Mouse (Mus musculus) heart, embryonic 14.5 days (tissue): ENCODE data around the gene Cox8a. TPM values are rescaled to one million over a fixed set of nuclear protein-coding genes. Genes with fewer than 3 reads are reported as not detected.

Experiments
- ATAC-seq: fragments of 200-750 bp; cut with Nextera tagmentation; 2 replicates; pipeline ENCODE4 v1.8.0; 2017; ENCODE audit warnings: low read depth, moderate TSS enrichment; ENCODE audit not compliant: insufficient number of reproducible peaks, insufficient read depth, low FRiP score
- H3K27ac ChIP-seq, 2 experiments: fragments of 200-500 bp in 1 of 2; fragments of 300-500 bp in 1 of 2; sonication (generic) in 1 of 2; replicated peaks in 1 of 2; 2 replicates each; pipeline ENCODE4 v1.5.1; 2012 to 2014; ENCODE audit warnings: low read depth in 2 of 2, low read length in 2 of 2, control low read depth in 1 of 2, mild to moderate bottlenecking in 1 of 2, mixed read lengths in 1 of 2; ENCODE audit not compliant: control insufficient read depth in 1 of 2, insufficient read depth in 1 of 2
- H3K27me3 ChIP-seq: fragments of 300-500 bp; sonication (generic); 2 replicates; pipeline ENCODE4 v1.6.1; 2014; ENCODE audit warnings: mild to moderate bottlenecking, low read length, control low read depth; ENCODE audit not compliant: control insufficient read depth, insufficient read depth
- H3K36me3 ChIP-seq: fragments of 300-500 bp; sonication (generic); 2 replicates; pipeline ENCODE4 v1.6.1; 2014; ENCODE audit warnings: mild to moderate bottlenecking, control low read depth, low read length, mixed read lengths; ENCODE audit not compliant: control insufficient read depth, insufficient read depth
- H3K4me1 ChIP-seq, 2 experiments: fragments of 200-500 bp in 1 of 2; fragments of 300-500 bp in 1 of 2; sonication (generic) in 1 of 2; 2 replicates each; pipeline ENCODE4 v1.6.1; 2012 to 2014; ENCODE audit warnings: low read length in 2 of 2, control low read depth in 1 of 2, mixed read lengths in 1 of 2; ENCODE audit not compliant: control insufficient read depth in 2 of 2, insufficient read depth in 2 of 2
- H3K4me2 ChIP-seq: fragments of 300-500 bp; sonication (generic); 2 replicates; pipeline ENCODE4 v1.6.1; 2014; ENCODE audit warnings: mild to moderate bottlenecking, low read length
- H3K4me3 ChIP-seq, 2 experiments: fragments of 200-500 bp in 1 of 2; fragments of 300-500 bp in 1 of 2; sonication (generic) in 1 of 2; 2 replicates each; pipeline ENCODE4 v1.5.1; 2012 to 2014; ENCODE audit warnings: low read length in 2 of 2, mild to moderate bottlenecking in 2 of 2, control low read depth in 1 of 2, low read depth in 1 of 2, moderate library complexity in 1 of 2; ENCODE audit not compliant: control insufficient read depth in 1 of 2, insufficient read depth in 1 of 2
- H3K9ac ChIP-seq: fragments of 300-500 bp; sonication (generic); 2 replicates; pipeline ENCODE4 v1.6.1; 2014; ENCODE audit warnings: mild to moderate bottlenecking, low read length
- H3K9me3 ChIP-seq: fragments of 300-500 bp; sonication (generic); 2 replicates; pipeline ENCODE4 v1.6.1; 2016; ENCODE audit warnings: low read length, control low read depth; ENCODE audit not compliant: control insufficient read depth
- WGBS: fragments of 180-500 bp; shearing (Covaris S2); extraction: QIAGEN DNeasy Blood & Tissue Kit; methylation state at CpG from one replicate; pipeline ENCODE4 v1.1.7; 2014; 5-methylcytosine and 5-hydroxymethylcytosine counted together
- polyA plus RNA-seq: library from polyadenylated mRNA; unstranded; fragments of >200 nt; fragmentation: Nextera tagmentation; extraction: Ambion mirVana; gene quantifications from 2 replicates; pipeline ENCODE4 v1.2.1, GENCODE M21; 2014

The Cox8a gene
- polyA plus RNA-seq, 1 experiment from 2014 or later: 2,575 TPM

- no peak overlapping the region for H3K9ac ChIP-seq
- no peak overlapping the region for H3K27ac ChIP-seq
- peaks cover 19 to 26% of the 10 kb centered on the region in 2 experiments for H3K4me1 ChIP-seq
- no peak overlapping the region for H3K4me2 ChIP-seq
- H3K36me3 ChIP-seq: no peaks in the 10 kb centered on the region
- H3K27me3 ChIP-seq: no peaks in the 10 kb centered on the region
- no peak for ATAC-seq
- H3K9me3 ChIP-seq: peaks cover 4% of the 10 kb centered on the region; the same call in 1 of the 2 replicates
- 89% methylated on average over 1 of the region's 1 CpGs for WGBS
- H3K4me3 ChIP-seq: no peak overlapping the region
These were observed 44.1 kb upstream of the Cox8a start for GRCm38 (mm10) chr19:7261476-7261875.

GRCm38 (mm10) chr19:7257881-7258280, 40.5 kb upstream of the Cox8a start:
- no peaks in the 10 kb centered on the region for H3K27me3 ChIP-seq
- no peaks in the 10 kb centered on the region for H3K36me3 ChIP-seq
- 71% methylated on average over 5 of the region's 5 CpGs for WGBS
- H3K4me3 ChIP-seq: no peak overlapping the region
- H3K9me3 ChIP-seq: peaks cover 4% of the 10 kb centered on the region; the same call in 1 of the 2 replicates
- no peaks in the 10 kb centered on the region for H3K4me1 ChIP-seq
- ATAC-seq: no peak
- no peak overlapping the region for H3K9ac ChIP-seq
- no peak overlapping the region for H3K27ac ChIP-seq
- H3K4me2 ChIP-seq: no peak overlapping the region

- H3K27ac ChIP-seq: no peak overlapping the region
- no peak for ATAC-seq
These were observed 28.6 kb upstream of the Cox8a start for GRCm38 (mm10) chr19:7246021-7246420.

GRCm38 (mm10) chr19:7240782-7241690, 23.6 kb upstream of the Cox8a start, which contains the start of gene Naa40:
Gene Naa40 (minus strand): TSS chr19:7241183.
- peaks cover 2% of the 10 kb centered on the region; the same call in 1 of the 2 replicates for H3K9me3 ChIP-seq
- under 1% methylated on average over 72 of the region's 80 CpGs for WGBS
- ATAC-seq: peak; percentile 94
- H3K4me3 ChIP-seq: peak within 1 kb of the TSS; percentile 64 to 79
- H3K4me2 ChIP-seq: peak within 1 kb of the TSS; percentile 80
- H3K27me3 ChIP-seq: no peaks in the 10 kb centered on the region
- peaks cover 29% of the 10 kb centered on the region for H3K36me3 ChIP-seq
- peak within 1 kb of the TSS; percentile 57 to 89 for H3K27ac ChIP-seq
- H3K4me1 ChIP-seq: peaks cover 2 to 21% of the 10 kb centered on the region in 2 experiments
- H3K9ac ChIP-seq: peak within 1 kb of the TSS; percentile 92

More at GRCm38 (mm10) chr19:7246021-7246420, 28.6 kb upstream of the Cox8a start:
- no peak overlapping the region for H3K4me2 ChIP-seq
- no peak overlapping the region for H3K4me3 ChIP-seq
- H3K36me3 ChIP-seq: no peaks in the 10 kb centered on the region
- 68% methylated on average over 3 of the region's 3 CpGs for WGBS
- H3K4me1 ChIP-seq: peaks cover 0 to 3% of the 10 kb centered on the region in 2 experiments; a peak in 1 of 4 replicates
- H3K9me3 ChIP-seq: no peaks in the 10 kb centered on the region
- no peak overlapping the region for H3K9ac ChIP-seq
- H3K27me3 ChIP-seq: no peaks in the 10 kb centered on the region

- ATAC-seq: no peak
These were observed 22.9 kb upstream of the Cox8a start for GRCm38 (mm10) chr19:7240291-7240690.

GRCm38 (mm10) chr19:7239574-7239973, 22.2 kb upstream of the Cox8a start:
- peaks cover 5% of the 10 kb centered on the region; the same call in 1 of the 2 replicates for H3K9me3 ChIP-seq
- no peak for ATAC-seq
- H3K9ac ChIP-seq: peak overlapping the region; percentile 92
- H3K36me3 ChIP-seq: peaks cover 36% of the 10 kb centered on the region
- H3K27ac ChIP-seq: peak overlapping the region in 1 of 2 experiments; percentile 89; a peak in 1 of 4 replicates
- H3K27me3 ChIP-seq: no peaks in the 10 kb centered on the region
- peaks cover 2 to 21% of the 10 kb centered on the region in 2 experiments for H3K4me1 ChIP-seq
- WGBS: 76% methylated on average over 3 of the region's 3 CpGs
- peak overlapping the region; percentile 80 for H3K4me2 ChIP-seq
- H3K4me3 ChIP-seq: peak overlapping the region; percentile 64 to 79

More at GRCm38 (mm10) chr19:7240291-7240690, 22.9 kb upstream of the Cox8a start:
- Histone ChIP-seq H3K36me3 (peaks cover 33% of the 10 kb centered on the region), H3K4me2 (peak overlapping the region; percentile 80), H3K9me3 (peaks cover 5% of the 10 kb centered on the region; the same call in 1 of the 2 replicates), H3K9ac (peak overlapping the region; percentile 92), H3K4me1 (peaks cover 2 to 21% of the 10 kb centered on the region in 2 experiments), H3K4me3 (peak overlapping the region; percentile 64 to 79), H3K27ac (peak overlapping the region; percentile 52 to 89), H3K27me3 (no peaks in the 10 kb centered on the region)
- WGBS: under 1% methylated on average over 13 of the region's 13 CpGs

GRCm38 (mm10) chr19:7236742-7237141, 19.3 kb upstream of the Cox8a start:
- Histone ChIP-seq H3K4me3 (no peak overlapping the region), H3K4me1 (peaks cover 2 to 21% of the 10 kb centered on the region in 2 experiments), H3K4me2 (no peak overlapping the region), H3K9me3 (peaks cover 5% of the 10 kb centered on the region; the same call in 1 of the 2 replicates), H3K36me3 (peaks cover 64% of the 10 kb centered on the region), H3K27ac (no peak overlapping the region), H3K9ac (no peak overlapping the region), H3K27me3 (no peaks in the 10 kb centered on the region)
- 82% methylated on average over 4 of the region's 4 CpGs for WGBS
- ATAC-seq: no peak
